ENCODE assay signal across 8 mouse cellular contexts in the genomic region with DNA sequence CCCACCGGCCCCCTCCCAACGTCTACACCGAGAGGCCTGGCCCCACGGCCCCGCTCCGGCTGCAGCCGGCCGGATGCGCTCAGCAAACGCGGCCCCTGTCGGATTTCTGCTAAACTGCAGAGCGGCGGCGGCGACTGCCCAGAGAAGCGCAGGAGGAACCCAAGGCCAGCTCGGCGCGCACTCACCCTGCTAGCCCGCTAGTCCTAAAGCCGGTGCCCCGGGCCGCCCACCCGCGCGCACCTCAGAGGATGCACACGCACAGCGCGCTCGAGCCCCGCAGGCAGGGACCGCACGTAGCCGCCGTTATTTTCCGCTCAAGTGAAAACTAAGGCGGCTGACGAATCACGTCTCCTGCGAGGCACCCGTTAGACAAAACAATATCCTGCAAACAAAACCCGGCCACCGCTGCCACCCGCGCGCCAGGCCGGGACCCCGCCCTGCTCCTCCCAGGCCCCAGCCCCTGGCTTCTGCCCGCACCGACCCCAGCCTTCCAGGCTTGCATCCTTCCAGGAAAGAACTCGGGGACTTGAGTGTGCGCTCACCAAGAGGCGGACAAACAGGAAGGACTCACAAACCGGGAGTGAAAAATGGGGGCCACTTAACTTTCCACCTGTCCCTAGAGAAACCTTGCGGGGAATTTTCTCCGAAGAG. TPM values are rescaled to one million over a fixed set of nuclear protein-coding genes. Genes with fewer than 3 reads are reported as not detected.
DNase-seq lines count a peak whose midpoint lies in the region; ATAC-seq and TF ChIP-seq lines count a peak whose summit lies in the region.

No protein-coding gene starts in this region.

- no peaks in the 10 kb centered on the region for H3K9me3 ChIP-seq in intestine, postnatal 0 days (ENCODE audit: control insufficient read depth)
- H3K9me3 ChIP-seq in limb, embryonic 12.5 days: no peaks in the 10 kb centered on the region
- no peaks in the 10 kb centered on the region for H3K9me3 ChIP-seq in midbrain, embryonic 14.5 days (ENCODE audit: control insufficient read depth, low read length)
- no peaks in the 10 kb centered on the region for H3K9me3 ChIP-seq in stomach, embryonic 15.5 days

- WGBS in intestine, postnatal 0 days: under 1% methylated on average over 57 of the region's 57 CpGs
- WGBS in limb, embryonic 12.5 days: under 1% methylated on average over 57 of the region's 57 CpGs
- WGBS in midbrain, embryonic 14.5 days: under 1% methylated on average over 57 of the region's 57 CpGs
- WGBS in stomach, embryonic 15.5 days: under 1% methylated on average over 57 of the region's 57 CpGs

- no peaks in the 10 kb centered on the region for H3K4me1 ChIP-seq in intestine, postnatal 0 days (replicated peaks; ENCODE audit: control insufficient read depth, insufficient read depth, low read length)
- peaks cover 21% of the 10 kb centered on the region for H3K4me1 ChIP-seq in limb, embryonic 12.5 days (replicated peaks)
- H3K4me1 ChIP-seq in midbrain, embryonic 14.5 days (ENCODE audit: control insufficient read depth, insufficient read depth, low read length): peaks cover 25% of the 10 kb centered on the region; the same call in 1 of the 2 replicates
- peaks cover 15% of the 10 kb centered on the region for H3K4me1 ChIP-seq in stomach, embryonic 15.5 days

- peak; percentile 60 to 66 for DNase-seq in adrenal gland, postnatal 4 days (ENCODE audit: low spot score in 2 of 2)
- peak; percentile 91 for DNase-seq in embryo, embryonic 9.5 days (ENCODE audit: extremely low spot score)
- peak; percentile 93 for DNase-seq in midbrain, embryonic 14.5 days
- no peak for DNase-seq in c-Kit-positive CD71-positive TER-119-positive erythroid progenitor cells, embryonic 14.5 days (ENCODE audit: low spot score)

- peak overlapping the region; percentile 80 for H3K4me2 ChIP-seq in intestine, postnatal 0 days (replicated peaks; ENCODE audit: low read depth)
- H3K4me2 ChIP-seq in limb, embryonic 12.5 days: peak overlapping the region; percentile 95
- peak overlapping the region; percentile 85 for H3K4me2 ChIP-seq in midbrain, embryonic 14.5 days (ENCODE audit: low read length)
- H3K4me2 ChIP-seq in stomach, embryonic 15.5 days: peak overlapping the region; percentile 99

- peak overlapping the region; percentile 50 for H3K27ac ChIP-seq in intestine, postnatal 0 days (ENCODE audit: low read depth, low read length)
- peak overlapping the region; percentile 64; the same call in 1 of the 2 replicates for H3K27ac ChIP-seq in limb, embryonic 12.5 days
- H3K27ac ChIP-seq in midbrain, embryonic 14.5 days (replicated peaks; ENCODE audit: low read depth, low read length): peak overlapping the region; percentile 89
- H3K27ac ChIP-seq in stomach, embryonic 15.5 days: peak overlapping the region; percentile 74

- H3K4me3 ChIP-seq in intestine, postnatal 0 days (ENCODE audit: low read depth, low read length): peak overlapping the region; percentile 47
- peak overlapping the region; percentile 56 for H3K4me3 ChIP-seq in limb, embryonic 12.5 days (replicated peaks)
- H3K4me3 ChIP-seq in midbrain, embryonic 14.5 days (replicated peaks; ENCODE audit: low read depth, low read length): peak overlapping the region; percentile 52
- peak overlapping the region; percentile 51 for H3K4me3 ChIP-seq in stomach, embryonic 15.5 days (replicated peaks)

- TF ChIP-seq CTCF in intestine, postnatal 0 days (IDR thresholded peaks at IDR 0.05; ENCODE audit: low read depth): peak; percentile 75

- H3K36me3 ChIP-seq in intestine, postnatal 0 days (ENCODE audit: control insufficient read depth, insufficient read depth): no peaks in the 10 kb centered on the region
- H3K36me3 ChIP-seq in limb, embryonic 12.5 days: no peaks in the 10 kb centered on the region
- no peaks in the 10 kb centered on the region for H3K36me3 ChIP-seq in midbrain, embryonic 14.5 days (ENCODE audit: control insufficient read depth, insufficient read depth, low read length)
- no peaks in the 10 kb centered on the region for H3K36me3 ChIP-seq in stomach, embryonic 15.5 days

- H3K27me3 ChIP-seq in intestine, postnatal 0 days (replicated peaks; ENCODE audit: control insufficient read depth, insufficient read depth, low read length): peaks cover 77% of the 10 kb centered on the region
- peaks cover 94% of the 10 kb centered on the region for H3K27me3 ChIP-seq in limb, embryonic 12.5 days
- H3K27me3 ChIP-seq in midbrain, embryonic 14.5 days (ENCODE audit: control insufficient read depth, insufficient read depth, low read length): no peaks in the 10 kb centered on the region
- H3K27me3 ChIP-seq in stomach, embryonic 15.5 days (replicated peaks): peaks cover 63% of the 10 kb centered on the region

- peak; percentile 77 for ATAC-seq in granulocyte monocyte progenitor cell, adult 5-6 weeks (replicated peaks; ENCODE audit: poor library complexity, severe bottlenecking)
- peak; percentile 66 for ATAC-seq in intestine, postnatal 0 days
- peak; percentile 75 for ATAC-seq in limb, embryonic 12.5 days (ENCODE audit: insufficient number of reproducible peaks, insufficient read depth, low FRiP score, low TSS enrichment, low read depth)
- peak; percentile 79 for ATAC-seq in midbrain, embryonic 14.5 days (ENCODE audit: low FRiP score, low TSS enrichment)
- ATAC-seq in stomach, embryonic 15.5 days (ENCODE audit: insufficient read depth, low FRiP score, low read depth): peak; percentile 63

- peak overlapping the region; percentile 31; the same call in 1 of the 2 replicates for H3K9ac ChIP-seq in intestine, postnatal 0 days (ENCODE audit: low read depth, low read length)
- peak overlapping the region; percentile 56 for H3K9ac ChIP-seq in limb, embryonic 12.5 days (replicated peaks)
- peak overlapping the region; percentile 68 for H3K9ac ChIP-seq in midbrain, embryonic 14.5 days (replicated peaks; ENCODE audit: low read length)
- H3K9ac ChIP-seq in stomach, embryonic 15.5 days: peak overlapping the region; percentile 29

RNA-seq across cellular contexts. Expression of a gene that starts 2.9 kb away (rescaled TPM):
- 10 to 100 TPM; 10.3 TPM for total RNA-seq in adrenal gland, postnatal 4 days (2021)
- total RNA-seq in granulocyte monocyte progenitor cell, adult 5-6 weeks (2014; fragmentation: Nextera tagmentation): 0.23 and 0.52 TPM in 2 replicates
- total RNA-seq in granulocyte monocyte progenitor cell, adult 5-6 weeks (2017): not detected in 2 replicates
- 2.9 and 3.3 TPM in 2 replicates for polyA plus RNA-seq in intestine, postnatal 0 days (2015; fragmentation: Nextera tagmentation; extraction: Ambion mirVana)
- 6.2 and 8.1 TPM in 2 replicates for polyA plus RNA-seq in limb, embryonic 12.5 days (2016; fragmentation: Nextera tagmentation; extraction: Ambion mirVana)
- 34.9 and 38.0 TPM in 2 replicates for polyA plus RNA-seq in midbrain, embryonic 14.5 days (2014; fragmentation: Nextera tagmentation; extraction: Ambion mirVana)
- polyA plus RNA-seq in stomach, embryonic 15.5 days (2015; fragmentation: Nextera tagmentation; extraction: Ambion mirVana): 12.8 and 14.0 TPM in 2 replicates
